Mouse (Mus musculus) E14TG2a.4 (cell line): ENCODE data around the gene Rpl26.
A peak's percentile ranks its signal among the peaks of the same experiment; 100 is the strongest.

Experiments
- H3K27me3 ChIP-seq: 2 replicates; pipeline ENCODE4 v1.6.1; 2014; ENCODE audit warnings: low read length, control low read depth; ENCODE audit not compliant: insufficient read depth
- H3K36me3 ChIP-seq: 2 replicates; pipeline ENCODE4 v1.6.1; 2014; ENCODE audit warnings: low read length, control low read depth; ENCODE audit not compliant: insufficient read depth
- H3K4me1 ChIP-seq: replicated peaks from 2 replicates; pipeline ENCODE4 v1.6.1; 2014; ENCODE audit warnings: low read depth, low read length, control low read depth
- H3K4me3 ChIP-seq: replicated peaks from 2 replicates; pipeline ENCODE4 v1.5.1; 2014; ENCODE audit warnings: mild to moderate bottlenecking, low read length
- H3K9me3 ChIP-seq: 2 replicates; pipeline ENCODE4 v1.6.1; 2014; ENCODE audit warnings: low read length, control low read depth
- CTCF ChIP-seq: conservative IDR thresholded peaks from 2 replicates; pipeline ENCODE4 v1.5.1; 2014; ENCODE audit warnings: low read length
- NANOG ChIP-seq: IDR thresholded peaks from 2 replicates; pipeline ENCODE4 v1.6.1; 2014; ENCODE audit warnings: borderline replicate concordance, low read length, mixed read lengths
- POU5F1 ChIP-seq: IDR thresholded peaks from 2 replicates; pipeline ENCODE4 v1.6.1; 2014; ENCODE audit warnings: low read length, borderline replicate concordance

Rpl26 gene

DNA sequence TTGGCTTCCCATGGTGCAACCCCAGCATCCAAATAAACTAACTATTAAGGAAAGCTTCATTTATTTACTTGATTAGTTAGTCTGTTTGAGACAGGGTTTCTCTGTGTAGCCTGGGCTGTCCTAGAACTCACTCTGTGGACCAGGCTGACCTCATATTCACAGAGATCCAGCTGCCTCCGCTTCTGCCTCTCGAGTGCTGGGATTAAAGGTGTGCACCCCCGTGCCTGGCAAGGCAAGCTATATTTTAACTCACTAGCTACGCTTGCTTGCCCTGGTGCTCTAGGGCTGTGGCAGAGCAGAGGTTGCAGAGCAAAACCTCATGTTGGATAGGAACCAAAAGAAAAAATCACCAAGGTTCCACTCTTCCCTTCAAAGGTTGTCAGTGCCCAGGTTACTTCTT, 39.1 kb downstream of the Rpl26 start:
- TF ChIP-seq NANOG (no peak), POU5F1 (no peak), CTCF (no peak)
- Histone ChIP-seq H3K4me3 (peak overlapping the region; percentile 73), H3K36me3 (peaks cover 12% of the 10 kb centered on the region), H3K27me3 (peaks cover 3% of the 10 kb centered on the region; the same call in 1 of the 2 replicates), H3K4me1 (peaks cover 19% of the 10 kb centered on the region), H3K9me3 (no peaks in the 10 kb centered on the region)

DNA sequence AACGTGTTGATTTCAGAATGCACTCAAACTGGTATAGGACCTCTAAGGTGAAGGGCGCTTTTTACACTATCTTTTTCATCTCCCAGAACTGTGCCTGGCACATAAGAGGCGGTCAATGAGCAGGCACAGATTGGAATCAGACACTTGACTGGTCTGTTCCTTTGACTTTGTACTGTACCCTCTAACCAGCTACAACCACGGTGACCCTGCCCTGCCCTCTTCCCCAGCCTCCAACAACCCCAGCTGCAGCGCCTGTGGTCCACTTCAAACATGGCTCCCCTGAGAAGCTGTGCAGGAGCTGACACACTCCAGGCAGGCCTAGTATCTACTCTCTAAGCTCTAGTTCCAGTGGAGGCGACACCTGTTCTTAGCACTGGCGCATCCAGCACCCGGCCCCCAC, 41.3 kb downstream of the Rpl26 start:
- Histone ChIP-seq H3K4me3 (no peak overlapping the region), H3K9me3 (no peaks in the 10 kb centered on the region), H3K4me1 (peaks cover 34% of the 10 kb centered on the region), H3K36me3 (peaks cover 12% of the 10 kb centered on the region), H3K27me3 (peaks cover 22% of the 10 kb centered on the region)
- TF ChIP-seq CTCF (no peak), POU5F1 (no peak), NANOG (no peak)

DNA sequence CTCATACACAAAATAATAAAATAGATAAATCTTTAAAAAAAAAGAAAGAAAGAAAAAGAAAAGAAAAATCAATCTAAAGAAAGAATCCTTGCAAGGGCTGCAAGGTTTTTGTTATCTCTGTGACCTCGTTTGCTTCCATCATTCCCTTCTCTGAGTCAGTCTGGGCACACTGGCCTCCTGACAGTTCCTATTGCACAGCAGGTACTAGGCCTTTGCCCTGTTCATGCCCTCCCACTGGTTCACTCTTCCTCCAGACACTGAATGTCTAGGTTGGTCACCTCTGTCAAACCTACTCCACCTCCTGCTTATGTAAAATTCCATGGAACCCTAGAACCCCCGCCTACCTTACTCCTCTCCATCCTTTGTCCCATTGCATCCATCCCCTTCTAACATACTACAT, 43.9 kb downstream of the Rpl26 start:
- Histone ChIP-seq H3K27me3 (peaks cover 32% of the 10 kb centered on the region), H3K9me3 (no peaks in the 10 kb centered on the region), H3K4me3 (no peak overlapping the region), H3K36me3 (peaks cover 16% of the 10 kb centered on the region), H3K4me1 (peaks cover 26% of the 10 kb centered on the region)
- no peak for TF ChIP-seq POU5F1

DNA sequence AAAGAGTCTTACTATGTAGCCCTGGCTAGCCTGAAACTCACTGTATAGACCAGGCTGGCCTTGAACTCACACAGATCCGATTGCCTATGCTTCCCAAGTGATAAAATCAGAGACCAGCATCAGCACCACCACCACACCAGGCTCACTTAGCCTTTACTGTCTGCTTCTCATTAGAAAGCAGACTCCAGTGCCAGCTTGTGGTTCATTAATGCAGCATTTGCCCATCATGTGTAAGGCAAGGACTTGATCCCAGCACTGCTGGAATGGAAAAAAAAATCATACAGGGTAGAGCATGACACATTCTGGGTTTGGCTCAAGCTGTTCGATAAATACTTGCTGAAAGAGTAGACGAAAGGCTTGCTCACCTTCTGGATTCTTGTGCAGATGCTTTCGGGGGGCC, 44.6 kb downstream of the Rpl26 start:
- H3K27me3 ChIP-seq: peaks cover 34% of the 10 kb centered on the region
- no peak for TF ChIP-seq POU5F1
- TF ChIP-seq CTCF: no peak
- no peak for TF ChIP-seq NANOG
- H3K4me3 ChIP-seq: no peak overlapping the region
- peaks cover 19% of the 10 kb centered on the region for H3K36me3 ChIP-seq
- peaks cover 20% of the 10 kb centered on the region for H3K4me1 ChIP-seq
- H3K9me3 ChIP-seq: no peaks in the 10 kb centered on the region

DNA sequence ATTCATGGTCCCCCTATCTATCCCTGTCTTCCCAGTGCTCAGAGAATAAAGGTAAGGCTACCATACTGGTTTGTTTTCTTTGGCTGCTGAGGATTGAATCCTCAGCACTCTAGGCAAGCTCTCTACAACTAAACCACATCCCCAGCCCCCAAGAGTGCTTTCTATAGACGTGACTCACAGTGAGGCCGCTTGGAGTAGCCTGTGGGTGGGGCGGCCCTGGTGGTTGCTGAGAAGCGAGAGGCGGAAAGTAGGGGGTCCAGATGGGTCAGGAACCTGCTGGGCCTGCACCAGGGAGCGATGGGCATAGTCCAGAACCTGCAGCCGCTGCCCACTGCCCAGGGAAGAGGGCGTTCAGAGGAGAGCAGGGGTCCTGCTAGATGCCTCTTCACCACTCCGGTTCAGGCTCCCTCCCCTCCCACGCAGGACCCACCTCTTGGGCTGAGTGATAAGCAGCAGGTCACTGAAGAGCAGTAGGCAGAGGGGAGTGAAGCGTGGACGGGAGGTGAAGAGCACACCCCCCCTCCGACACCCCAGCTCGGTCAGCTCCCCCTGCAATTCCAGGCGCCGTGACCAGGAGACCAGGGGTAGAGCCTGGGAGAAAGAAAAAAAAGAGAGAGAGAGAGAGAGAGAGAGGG, 45.5 kb downstream of the Rpl26 start:
- peaks cover 20% of the 10 kb centered on the region for H3K36me3 ChIP-seq
- H3K27me3 ChIP-seq: peaks cover 43% of the 10 kb centered on the region
- H3K9me3 ChIP-seq: no peaks in the 10 kb centered on the region
- peak overlapping the region; percentile 63 for H3K4me3 ChIP-seq
- TF ChIP-seq POU5F1 (no peak), CTCF (no peak), NANOG (no peak)
- peaks cover 20% of the 10 kb centered on the region for H3K4me1 ChIP-seq

DNA sequence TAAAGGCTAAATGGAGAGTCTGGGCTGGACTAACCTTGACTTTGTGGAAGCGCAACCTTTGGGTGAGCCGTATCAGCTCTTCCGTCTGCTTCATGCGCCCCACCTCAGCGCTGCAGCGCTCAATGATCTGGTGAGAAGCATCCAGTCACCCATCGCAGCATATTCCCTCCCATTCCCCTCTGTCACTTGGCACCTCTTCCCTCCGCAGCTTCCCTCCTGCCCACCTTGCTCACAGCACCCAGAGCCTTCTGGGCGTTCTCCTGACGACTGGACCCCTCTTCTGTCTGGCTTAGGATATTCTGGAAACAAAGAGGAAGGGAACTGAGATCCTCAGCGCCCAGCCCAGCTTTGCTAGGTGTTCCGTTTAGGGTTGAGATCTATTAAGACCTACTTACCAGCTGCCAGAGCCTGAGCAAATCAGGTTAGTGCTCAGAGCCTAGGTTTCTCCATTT, 46.2 kb downstream of the Rpl26 start:
- Histone ChIP-seq H3K4me1 (peaks cover 20% of the 10 kb centered on the region), H3K9me3 (no peaks in the 10 kb centered on the region), H3K27me3 (peaks cover 48% of the 10 kb centered on the region), H3K4me3 (peak overlapping the region; percentile 63; the same call in 1 of the 2 replicates), H3K36me3 (peaks cover 20% of the 10 kb centered on the region)
- TF ChIP-seq NANOG (no peak), CTCF (no peak), POU5F1 (no peak)

DNA sequence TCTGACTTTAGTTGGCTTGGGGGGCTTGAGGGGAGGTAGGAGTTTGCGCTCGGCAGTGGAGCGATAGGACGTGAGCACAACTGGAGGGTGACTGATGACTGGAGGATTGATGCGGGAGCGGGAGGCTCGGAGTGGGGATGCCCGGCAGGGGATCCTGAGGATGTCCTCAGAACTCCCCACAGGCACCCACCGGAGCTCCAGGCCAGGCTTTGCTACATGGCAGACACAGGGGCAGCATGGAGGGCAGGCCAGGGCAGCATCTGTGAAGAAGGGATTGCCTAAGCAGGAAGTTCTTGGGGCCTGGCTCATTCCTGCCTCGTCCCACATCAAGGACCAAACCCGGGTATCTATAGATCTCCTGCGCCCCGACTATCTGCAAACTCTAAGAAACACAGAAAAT, 52.5 kb downstream of the Rpl26 start:
- Histone ChIP-seq H3K9me3 (no peaks in the 10 kb centered on the region), H3K4me3 (peak overlapping the region; percentile 80), H3K27me3 (peaks cover 62% of the 10 kb centered on the region), H3K36me3 (peaks cover 8% of the 10 kb centered on the region), H3K4me1 (peaks cover 45% of the 10 kb centered on the region)
- TF ChIP-seq POU5F1 (no peak), CTCF (no peak), NANOG (no peak)

DNA sequence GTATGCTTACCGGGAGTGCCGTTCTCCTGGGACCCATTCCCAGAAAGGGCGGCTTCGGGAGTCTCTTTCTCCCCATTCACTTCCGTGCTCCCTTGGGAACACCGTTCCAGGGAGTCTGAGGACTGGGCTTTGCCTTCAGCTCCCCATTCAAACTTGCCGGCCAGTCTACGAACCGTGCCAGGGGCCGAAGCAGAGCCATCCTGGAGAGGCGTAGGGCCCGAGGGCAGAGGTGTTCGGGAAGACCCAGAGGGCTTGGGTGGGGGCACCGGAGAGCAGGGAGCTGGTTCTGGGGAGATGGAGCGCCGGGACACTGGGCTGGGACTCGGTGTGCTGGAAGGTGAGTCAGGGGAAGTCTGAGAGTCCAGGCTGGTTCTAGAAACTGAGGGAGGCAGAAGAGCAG, 53.0 kb downstream of the Rpl26 start:
- H3K27me3 ChIP-seq: peaks cover 62% of the 10 kb centered on the region
- peak overlapping the region; percentile 80 for H3K4me3 ChIP-seq
- no peaks in the 10 kb centered on the region for H3K9me3 ChIP-seq
- TF ChIP-seq POU5F1: no peak
- TF ChIP-seq NANOG: 0 out of 2 replicates have a peak, but pooled peaks have one; percentile 8
- TF ChIP-seq CTCF: no peak
- peaks cover 8% of the 10 kb centered on the region for H3K36me3 ChIP-seq
- peaks cover 45% of the 10 kb centered on the region for H3K4me1 ChIP-seq

DNA sequence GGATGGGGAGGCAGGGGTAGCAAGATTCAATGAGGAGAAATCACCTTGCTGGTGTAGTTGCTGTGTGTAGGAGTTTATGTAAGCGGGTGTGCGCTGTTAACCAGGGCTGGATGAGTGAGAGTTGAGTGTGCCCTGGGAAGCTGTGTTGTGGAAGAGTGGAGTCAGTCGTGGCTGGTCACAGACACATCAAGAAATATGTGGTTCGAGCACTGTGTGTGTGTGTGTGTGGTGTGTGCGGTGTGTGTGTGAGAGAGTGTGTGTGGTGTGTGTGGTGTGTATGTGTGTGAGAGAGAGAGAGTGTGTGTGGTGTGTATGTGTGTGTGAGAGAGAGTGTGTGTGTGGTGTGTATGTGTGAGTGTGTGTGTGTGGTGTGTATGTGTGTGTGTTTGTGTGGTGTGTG, 54.1 kb downstream of the Rpl26 start:
- peaks cover 58% of the 10 kb centered on the region for H3K27me3 ChIP-seq
- peaks cover 45% of the 10 kb centered on the region for H3K4me1 ChIP-seq
- no peak for TF ChIP-seq POU5F1
- no peak for TF ChIP-seq NANOG
- TF ChIP-seq CTCF: no peak
- H3K9me3 ChIP-seq: no peaks in the 10 kb centered on the region
- peaks cover 4% of the 10 kb centered on the region; the same call in 1 of the 2 replicates for H3K36me3 ChIP-seq
- H3K4me3 ChIP-seq: no peak overlapping the region
